Mouse (Mus musculus) inflammation-experienced regulatory T-cells, adult 6 months (primary cell): ENCODE measurements around the gene Cd2ap. TPM values are rescaled to one million over a fixed set of nuclear protein-coding genes. Genes with fewer than 3 reads are reported as not detected.

Experiments used
- ATAC-seq: one replicate; pipeline ENCODE4 v1.8.0; 2017
- polyA plus RNA-seq, 3 experiments: library from polyadenylated mRNA; unstranded; fragments of 100-300 nt; shearing (Covaris generic); gene quantifications; one replicate each; pipeline ENCODE4 v1.2.1; 2017

Gene Cd2ap
- polyA plus RNA-seq, 3 experiments from 2014 or later = 4.4 to 14.9 (median 14.9) TPM

- ATAC-seq = peak; percentile 42
Observed at GRCm38 (mm10) chr17:42857506-42857905, 19.0 kb downstream of the Cd2ap start.

- ATAC-seq = no peak
Observed at GRCm38 (mm10) chr17:42847108-42847507, 29.4 kb downstream of the Cd2ap start.

- no peak for ATAC-seq
Observed at GRCm38 (mm10) chr17:42837193-42837592, 39.3 kb downstream of the Cd2ap start.

- no peak for ATAC-seq
Observed at GRCm38 (mm10) chr17:42822787-42823186, 53.7 kb downstream of the Cd2ap start.

- no peak for ATAC-seq
Observed at GRCm38 (mm10) chr17:42815374-42815773, 61.1 kb downstream of the Cd2ap start.

GRCm38 (mm10) chr17:42792412-42792975 lies 84.0 kb downstream of the Cd2ap start:
- ATAC-seq = no peak

- ATAC-seq = no peak
Observed at GRCm38 (mm10) chr17:42790787-42791186, 85.7 kb downstream of the Cd2ap start.

GRCm38 (mm10) chr17:42789723-42790122 lies 86.7 kb downstream of the Cd2ap start:
- no peak for ATAC-seq

- ATAC-seq = no peak
Observed at GRCm38 (mm10) chr17:42788686-42789453, 87.6 kb downstream of the Cd2ap start.

GRCm38 (mm10) chr17:42782156-42782757 lies 94.2 kb downstream of the Cd2ap start:
- ATAC-seq = peak; percentile 73

- no peak for ATAC-seq
Observed at GRCm38 (mm10) chr17:42753791-42754190, 122.7 kb downstream of the Cd2ap start.

GRCm38 (mm10) chr17:42752173-42752572 lies 124.3 kb downstream of the Cd2ap start:
- ATAC-seq = no peak

GRCm38 (mm10) chr17:42745657-42746420 lies 130.6 kb downstream of the Cd2ap start:
- ATAC-seq = no peak

Other genes starting within 250 kb of the Cd2ap start
- not detected for gene Adgrf4, start 184.4 kb downstream of the Cd2ap start, polyA plus RNA-seq
- gene Adgrf2, start 134.5 kb downstream of the Cd2ap start, polyA plus RNA-seq = not detected
- gene Tnfrsf21, start 139.9 kb upstream of the Cd2ap start, polyA plus RNA-seq = under 1 TPM in 2 of 3 experiments, not detected in 1; 0.19 to 0.25 TPM